Mouse (Mus musculus): ENCODE measurements around the gene Ostm1.

GRCm38 (mm10) chr10:42606757-42607156, 23.1 kb downstream of the Ostm1 start:
- TF ChIP-seq CTCF (IDR thresholded peaks at IDR 0.05; ENCODE audit: low read depth, low read length) (no peak), POLR2A (IDR thresholded peaks at IDR 0.05; ENCODE audit: extremely low read depth, insufficient read depth, low read length) (no peak)

Data from liver, adult 2 months (tissue).